Mouse (Mus musculus) thymus, adult 2 months (tissue): ENCODE measurements around the gene Cd200. TPM values are rescaled to one million over a fixed set of nuclear protein-coding genes. Genes with fewer than 3 reads are reported as not detected.

Source experiments
- DNase-seq: peaks from one replicate; pipeline ENCODE4 v3.0.0; 2021
- H3K27ac ChIP-seq: fragments of 200-500 bp; 2 replicates; pipeline ENCODE4 v1.5.1; 2012; ENCODE audit warnings: low read length, control low read depth; ENCODE audit not compliant: control insufficient read depth, insufficient read depth
- H3K27me3 ChIP-seq: fragments of 200-500 bp; 2 replicates; pipeline ENCODE4 v1.6.1; 2012; ENCODE audit warnings: mild to moderate bottlenecking, low read length, moderate library complexity, mixed read lengths; ENCODE audit not compliant: control insufficient read depth, insufficient read depth
- H3K36me3 ChIP-seq: fragments of 200-500 bp; 2 replicates; pipeline ENCODE4 v1.6.1; 2012; ENCODE audit warnings: mild to moderate bottlenecking, low read length, moderate library complexity; ENCODE audit not compliant: control insufficient read depth, insufficient read depth
- H3K4me1 ChIP-seq: fragments of 200-500 bp; replicated peaks from 2 replicates; pipeline ENCODE4 v1.6.1; 2012; ENCODE audit warnings: low read length; ENCODE audit not compliant: control insufficient read depth, insufficient read depth
- H3K4me3 ChIP-seq: fragments of 200-500 bp; 2 replicates; pipeline ENCODE4 v1.5.1; 2012; ENCODE audit warnings: mild to moderate bottlenecking, low read length, control low read depth, moderate library complexity; ENCODE audit not compliant: control insufficient read depth, insufficient read depth
- CTCF ChIP-seq: fragments of 200-500 bp; IDR thresholded peaks from 2 replicates; pipeline ENCODE4 v1.5.1; 2012; ENCODE audit warnings: mild to moderate bottlenecking, control low read depth, low read length, moderate library complexity, borderline replicate concordance; ENCODE audit not compliant: control insufficient read depth, poor library complexity, insufficient read depth; ENCODE audit errors: extremely low read depth
- POLR2A ChIP-seq: fragments of 200-500 bp; IDR thresholded peaks from 2 replicates; pipeline ENCODE4 v1.6.1; 2012; ENCODE audit warnings: mild to moderate bottlenecking, low read length, control low read depth, moderate library complexity; ENCODE audit not compliant: control insufficient read depth, poor library complexity, insufficient read depth; ENCODE audit errors: extremely low read depth
- WGBS: fragments of 180-500 bp; shearing (Covaris S2); methylation state at CpG from one replicate; pipeline ENCODE4 v1.1.7; 2018; 5-methylcytosine and 5-hydroxymethylcytosine counted together
- polyA plus RNA-seq: library from polyadenylated mRNA; depleted of rRNA; stranded (reverse); fragments of >200 nt; gene quantifications from 2 replicates; pipeline ENCODE4 v1.2.3, GENCODE M21; 2012

Cd200 gene
- polyA plus RNA-seq, 1 experiment: 43.7 TPM

DNA sequence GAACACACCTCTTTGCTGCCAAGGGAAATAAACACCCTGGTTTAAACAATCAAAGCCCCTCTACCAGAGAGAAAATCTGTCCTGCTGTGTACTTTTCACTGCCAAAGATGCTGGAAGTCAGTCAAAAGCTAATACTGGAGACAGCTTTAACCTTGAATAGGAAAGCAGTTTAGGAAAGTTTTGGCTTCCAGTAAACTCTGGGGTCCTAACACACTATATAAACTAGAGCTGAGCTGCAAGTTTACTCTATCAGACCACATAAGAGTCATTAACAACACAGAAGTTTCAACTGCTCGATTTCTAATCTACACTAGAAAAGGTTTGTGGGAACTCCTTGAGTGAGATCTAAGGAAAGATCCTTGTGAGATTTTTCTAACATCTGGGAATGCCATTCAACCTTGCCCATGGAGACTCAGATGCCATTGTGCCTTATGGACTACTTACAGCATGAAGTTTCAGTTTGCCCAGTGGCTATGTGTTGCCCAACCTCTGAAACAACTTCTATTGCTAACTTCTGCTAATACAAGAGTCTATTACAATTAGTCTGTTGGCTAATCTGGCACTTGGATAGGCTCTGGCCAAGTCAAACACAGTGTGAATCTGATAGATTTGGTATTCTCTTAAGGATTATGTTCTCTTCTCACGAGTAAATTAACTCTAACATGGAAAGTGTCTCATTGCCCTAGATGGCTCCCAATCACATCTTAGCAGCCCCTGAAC is 33.2 kb downstream of the Cd200 start:
- TF ChIP-seq POLR2A (no peak), CTCF (no peak)
- Histone ChIP-seq H3K27ac (no peak overlapping the region), H3K4me1 (no peaks in the 10 kb centered on the region), H3K27me3 (no peaks in the 10 kb centered on the region), H3K36me3 (no peaks in the 10 kb centered on the region), H3K4me3 (no peak overlapping the region)
- DNase-seq: no peak
- 90% methylated on average over 2 of the region's 2 CpGs for WGBS

DNA sequence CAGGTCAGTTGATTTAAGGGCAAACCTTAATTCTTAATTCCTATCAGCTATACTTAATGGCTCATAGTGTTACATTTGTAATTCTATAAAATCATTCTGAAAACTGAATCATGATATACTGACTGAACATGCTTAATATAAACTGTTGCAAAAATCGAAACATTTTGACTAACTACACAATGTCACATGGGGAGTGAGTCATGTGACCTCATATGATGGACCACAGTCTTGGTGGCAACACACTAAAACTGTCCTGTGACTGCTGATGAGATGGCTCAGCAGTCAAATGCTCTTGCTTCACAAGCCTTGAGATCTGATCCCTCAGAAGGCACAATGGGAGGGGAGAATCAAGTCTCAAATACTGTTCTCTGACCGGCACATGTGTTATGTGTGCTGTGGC is 34.8 kb downstream of the Cd200 start:
- Histone ChIP-seq H3K4me3 (no peak overlapping the region), H3K27me3 (no peaks in the 10 kb centered on the region), H3K4me1 (no peaks in the 10 kb centered on the region), H3K36me3 (no peaks in the 10 kb centered on the region), H3K27ac (no peak overlapping the region)
- WGBS: 95% methylated on average over 2 of the region's 2 CpGs
- TF ChIP-seq CTCF: no peak
- no peak for TF ChIP-seq POLR2A
- no peak for DNase-seq

DNA sequence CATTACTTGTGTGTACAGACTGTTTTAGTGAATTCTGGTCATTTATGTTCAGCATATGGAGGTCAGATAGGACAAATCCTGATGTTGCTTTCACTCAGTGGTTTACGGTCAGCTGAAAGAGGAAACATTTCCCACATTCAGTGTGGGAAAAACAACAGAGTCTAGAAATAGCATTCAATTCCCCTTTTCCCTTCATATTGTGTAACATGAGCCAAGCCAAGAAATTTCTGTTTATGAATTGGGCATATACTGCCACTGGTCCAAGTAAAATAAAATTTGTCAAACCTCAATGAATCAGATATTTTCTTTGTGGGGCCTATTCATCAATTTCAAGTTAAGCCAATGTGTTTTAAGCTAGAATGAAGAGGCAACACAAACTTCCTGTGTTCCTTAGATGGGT is 37.8 kb downstream of the Cd200 start:
- Histone ChIP-seq H3K36me3 (no peaks in the 10 kb centered on the region), H3K27me3 (no peaks in the 10 kb centered on the region), H3K4me1 (no peaks in the 10 kb centered on the region), H3K4me3 (no peak overlapping the region), H3K27ac (no peak overlapping the region)
- no peak for DNase-seq
- no peak for TF ChIP-seq CTCF
- WGBS: 98% methylated on average over 1 of the region's 1 CpGs

DNA sequence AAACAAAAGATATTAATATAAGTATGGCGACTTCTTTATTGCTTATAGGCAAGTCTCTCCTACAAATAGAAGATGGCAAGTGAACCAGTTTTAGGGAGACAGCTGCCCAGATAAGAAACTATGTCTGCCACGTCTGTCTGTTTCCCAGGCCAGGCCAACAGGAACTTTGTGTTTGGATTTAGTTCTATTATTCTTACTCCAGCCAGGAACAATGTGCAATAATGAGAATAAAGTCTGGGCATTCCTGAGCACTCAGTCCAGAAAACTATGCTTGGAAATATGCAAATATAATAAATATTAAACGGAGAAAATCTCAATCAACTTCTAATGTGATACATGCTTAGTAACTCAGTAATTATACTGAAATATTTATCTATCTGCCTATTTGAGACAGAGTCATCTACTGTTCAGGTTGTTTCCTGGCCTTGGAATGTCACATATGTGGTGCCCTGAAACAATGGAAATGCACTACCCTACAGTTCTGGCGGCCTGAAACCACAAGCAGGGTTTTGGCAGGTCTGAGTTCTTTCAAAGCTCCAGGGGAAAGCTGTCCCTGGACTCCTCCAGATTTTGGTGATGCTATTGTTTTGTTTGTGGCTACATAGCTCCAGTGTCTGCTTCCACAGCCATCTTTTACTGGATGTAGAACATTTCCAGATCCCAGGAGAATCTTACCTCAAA is 39.4 kb downstream of the Cd200 start:
- Histone ChIP-seq H3K36me3 (no peaks in the 10 kb centered on the region), H3K27ac (no peak overlapping the region), H3K4me3 (no peak overlapping the region), H3K27me3 (no peaks in the 10 kb centered on the region), H3K4me1 (no peaks in the 10 kb centered on the region)
- no peak for TF ChIP-seq POLR2A
- TF ChIP-seq CTCF: no peak
- 87% methylated on average over 4 of the region's 4 CpGs for WGBS
- DNase-seq: no peak

DNA sequence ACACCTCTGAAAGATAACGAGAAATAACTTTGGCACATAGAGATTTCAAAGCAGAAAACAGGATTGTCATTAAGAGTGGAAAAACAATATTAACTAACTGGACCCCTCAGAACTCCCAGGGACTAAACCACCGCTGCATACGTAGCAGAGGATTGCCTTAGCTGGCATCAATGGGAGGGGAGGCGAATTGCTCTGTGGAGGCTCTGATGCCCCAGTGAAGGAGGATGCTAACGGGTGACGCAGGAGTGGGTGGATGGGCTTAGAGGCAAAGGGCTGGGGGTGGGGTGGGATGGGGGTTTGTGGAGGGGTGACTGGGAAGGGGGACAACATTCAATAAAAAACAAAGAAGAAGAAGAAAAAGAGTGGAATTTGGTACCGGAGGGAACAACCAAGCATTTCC is 42.7 kb downstream of the Cd200 start:
- no peak for DNase-seq
- Histone ChIP-seq H3K27me3 (no peaks in the 10 kb centered on the region), H3K4me1 (peaks cover 3% of the 10 kb centered on the region), H3K36me3 (no peaks in the 10 kb centered on the region), H3K4me3 (no peak overlapping the region), H3K27ac (no peak overlapping the region)
- 96% methylated on average over 7 of the region's 7 CpGs for WGBS
- no peak for TF ChIP-seq CTCF

DNA sequence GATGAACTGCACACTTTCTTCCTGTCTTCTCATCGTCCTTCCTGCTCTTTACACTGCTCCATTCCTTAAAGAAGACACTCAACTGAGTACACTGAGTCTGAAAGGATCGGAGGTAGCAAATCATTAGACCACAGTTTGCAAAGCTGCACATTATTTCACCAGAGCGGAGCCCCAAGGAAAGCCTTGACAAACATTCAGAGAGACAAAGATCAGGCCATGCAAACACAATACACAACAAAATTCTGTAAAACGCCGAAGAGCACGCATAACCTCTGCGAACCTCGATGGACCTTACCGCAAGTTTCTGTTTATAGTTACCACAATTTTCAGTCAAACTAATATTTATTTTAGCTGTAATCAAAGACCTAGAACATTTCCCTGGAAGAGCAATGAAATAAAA is 43.5 kb downstream of the Cd200 start:
- Histone ChIP-seq H3K4me1 (peaks cover 4% of the 10 kb centered on the region), H3K4me3 (no peak overlapping the region), H3K27ac (no peak overlapping the region), H3K36me3 (no peaks in the 10 kb centered on the region), H3K27me3 (no peaks in the 10 kb centered on the region)
- no peak for DNase-seq
- TF ChIP-seq POLR2A: no peak
- TF ChIP-seq CTCF: no peak
- 96% methylated on average over 9 of the region's 9 CpGs for WGBS
